Comparison of ENCODE assay signal across 8 mouse cellular contexts in the genomic region with DNA sequence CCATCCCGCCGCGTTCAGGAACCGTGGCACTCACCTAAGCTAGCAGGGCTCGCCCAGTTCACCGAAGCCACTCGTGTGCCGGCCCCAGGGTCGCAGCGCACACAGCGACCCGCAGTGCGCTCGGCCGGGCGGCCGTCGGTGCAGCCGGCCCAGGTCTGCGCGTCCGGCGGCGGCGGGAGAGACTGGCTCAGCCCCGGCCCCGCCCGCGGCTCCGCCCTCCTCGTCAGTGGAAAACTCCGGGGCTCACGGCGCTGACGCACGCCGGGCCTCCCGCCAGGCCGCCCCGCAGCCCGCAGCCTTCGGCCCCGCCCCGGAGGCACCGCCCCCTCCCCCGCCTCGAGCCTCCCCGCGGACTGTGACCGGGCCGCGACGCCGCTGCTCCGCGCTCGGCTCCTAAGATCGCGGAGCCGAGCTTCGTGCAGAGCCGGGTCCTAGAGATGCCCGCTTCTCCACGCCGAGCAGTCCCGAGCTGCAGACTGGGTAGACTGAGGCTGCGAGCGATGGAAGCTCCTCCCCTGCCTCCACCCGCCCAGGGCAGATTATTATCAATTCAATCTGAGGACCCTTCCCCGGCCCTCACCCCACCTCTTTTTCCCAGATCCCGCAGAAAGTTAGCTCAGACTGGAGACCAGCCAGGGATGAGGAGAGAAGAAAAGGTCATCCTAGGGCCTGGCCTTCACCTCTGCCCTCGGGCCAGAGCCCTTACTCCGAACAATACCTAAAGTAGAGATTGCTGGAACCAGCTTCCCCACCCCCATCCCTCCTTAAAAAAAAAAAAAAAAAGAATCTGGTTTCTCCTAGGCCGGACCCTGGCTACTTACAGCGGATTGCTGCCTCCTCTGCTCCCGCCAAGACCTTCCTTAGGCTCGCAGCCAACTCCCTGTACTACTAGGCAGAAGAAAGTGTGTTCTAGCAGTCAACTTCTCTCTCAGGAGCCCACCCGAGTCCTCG. TPM values are rescaled to one million over a fixed set of nuclear protein-coding genes. Genes with fewer than 3 reads are reported as not detected.
DNase-seq lines count a peak whose midpoint lies in the region; ATAC-seq and TF ChIP-seq lines count a peak whose summit lies in the region.

No protein-coding gene starts in this region.

- DNase-seq in 3T3-L1 (ENCODE audit: low read depth, low spot score), result peak; percentile 74
- peak; percentile 97 for DNase-seq in adrenal gland, postnatal 14 days
- DNase-seq in embryonic facial prominence, embryonic 10.5 days (ENCODE audit: low spot score), result peak; percentile 90
- DNase-seq in heart, adult 2 months, result peak; percentile 97
- DNase-seq in kidney, adult 2 months, result peak; percentile 96
- DNase-seq in liver, adult 2 months (ENCODE audit: extremely low read depth, low read depth, low spot score), result peak; percentile 65
- DNase-seq in spleen, postnatal 14 days (ENCODE audit: low spot score in 2 of 2), result peak; percentile 72 to 73

- no peaks in the 10 kb centered on the region for H3K36me3 ChIP-seq in embryonic facial prominence, embryonic 10.5 days (replicated peaks)
- H3K36me3 ChIP-seq in heart, adult 2 months (ENCODE audit: control insufficient read depth, insufficient read depth, low read length), result peaks cover 3% of the 10 kb centered on the region; the same call in 1 of the 2 replicates
- H3K36me3 ChIP-seq in kidney, adult 2 months (ENCODE audit: control insufficient read depth, insufficient read depth, low read length), result no peaks in the 10 kb centered on the region
- H3K36me3 ChIP-seq in liver, adult 2 months (ENCODE audit: control insufficient read depth, insufficient read depth, low read length), result no peaks in the 10 kb centered on the region

- under 1% methylated on average over 79 of the region's 79 CpGs for WGBS in embryonic facial prominence, embryonic 10.5 days
- 3% methylated on average over 69 of the region's 79 CpGs for WGBS in heart, adult 2 months
- WGBS in kidney, adult 2 months, result 3% methylated on average over 77 of the region's 79 CpGs
- WGBS in liver, adult 2 months, result 3% methylated on average over 73 of the region's 79 CpGs

- TF ChIP-seq EP300 in heart, adult 2 months (IDR thresholded peaks at IDR 0.05; ENCODE audit: insufficient read depth, low read depth, low read length), result 0 out of 2 replicates have a peak, but pooled peaks have one; percentile 9

- ATAC-seq in monocyte, adult 5-6 weeks (replicated peaks; ENCODE audit: insufficient number of reproducible peaks, low FRiP score, low TSS enrichment, poor library complexity, severe bottlenecking), result peak; percentile 23; the same call in 1 of the 2 replicates

- 0 out of 2 replicates have a peak, but pooled peaks cover 2% of the 10 kb centered on the region for H3K79me2 ChIP-seq in heart, adult 2 months (replicated peaks; ENCODE audit: control insufficient read depth, insufficient read depth, low read length)
- peaks cover 41% of the 10 kb centered on the region for H3K79me2 ChIP-seq in liver, adult 2 months (ENCODE audit: control insufficient read depth, insufficient read depth, low read length)

- H3K27me3 ChIP-seq in embryonic facial prominence, embryonic 10.5 days (replicated peaks; ENCODE audit: low read depth, poor library complexity, severe bottlenecking), result no peaks in the 10 kb centered on the region
- H3K27me3 ChIP-seq in heart, adult 2 months (ENCODE audit: control insufficient read depth, insufficient read depth, low read length), result no peaks in the 10 kb centered on the region
- no peaks in the 10 kb centered on the region for H3K27me3 ChIP-seq in kidney, adult 2 months (replicated peaks; ENCODE audit: control insufficient read depth, insufficient read depth, low read length)
- H3K27me3 ChIP-seq in liver, adult 2 months (ENCODE audit: control insufficient read depth, insufficient read depth, low read length), result no peaks in the 10 kb centered on the region

- peak overlapping the region; percentile 78 for H3K4me3 ChIP-seq in embryonic facial prominence, embryonic 10.5 days
- peak overlapping the region; percentile 95 for H3K4me3 ChIP-seq in heart, adult 2 months
- peak overlapping the region; percentile 96 for H3K4me3 ChIP-seq in kidney, adult 2 months (ENCODE audit: insufficient read depth, low read depth, low read length)
- H3K4me3 ChIP-seq in liver, adult 2 months (ENCODE audit: insufficient read depth, low read depth, low read length), result peak overlapping the region; percentile 100

- no peaks in the 10 kb centered on the region for H3K9me3 ChIP-seq in embryonic facial prominence, embryonic 10.5 days

- peak overlapping the region; percentile 93 for H3K27ac ChIP-seq in embryonic facial prominence, embryonic 10.5 days (replicated peaks)
- H3K27ac ChIP-seq in heart, adult 2 months, result peak overlapping the region; percentile 99
- H3K27ac ChIP-seq in kidney, adult 2 months (ENCODE audit: insufficient read depth, low read depth, low read length), result peak overlapping the region; percentile 84
- peak overlapping the region; percentile 99 for H3K27ac ChIP-seq in liver, adult 2 months (replicated peaks; ENCODE audit: insufficient read depth, low read depth, low read length)

- no peak for TF ChIP-seq CTCF in heart, adult 2 months (IDR thresholded peaks at IDR 0.05)
- no peak for TF ChIP-seq CTCF in kidney, adult 2 months (conservative IDR thresholded peaks at IDR 0.05; ENCODE audit: insufficient read depth, insufficient read length, low read depth, low read length)
- no peak for TF ChIP-seq CTCF in liver, adult 2 months (IDR thresholded peaks at IDR 0.05; ENCODE audit: low read depth, low read length)

- peak overlapping the region; percentile 99 for H3K9ac ChIP-seq in heart, adult 2 months (ENCODE audit: low read depth, low read length)
- peak overlapping the region; percentile 100 for H3K9ac ChIP-seq in liver, adult 2 months (ENCODE audit: low read depth, low read length)

- intact Hi-C loops in heart, adult 2 months (cut with DNase I), result loop anchor here (1.0 kb wide), 1 partner anchor 20 kb away; no protein-coding TSS in a partner anchor

- peaks cover 76% of the 10 kb centered on the region for H3K4me1 ChIP-seq in embryonic facial prominence, embryonic 10.5 days
- peaks cover 25% of the 10 kb centered on the region for H3K4me1 ChIP-seq in heart, adult 2 months (ENCODE audit: control insufficient read depth, insufficient read depth, low read length)
- H3K4me1 ChIP-seq in kidney, adult 2 months (ENCODE audit: control insufficient read depth, insufficient read depth, low read length), result peaks cover 39% of the 10 kb centered on the region
- H3K4me1 ChIP-seq in liver, adult 2 months (ENCODE audit: control insufficient read depth, insufficient read depth, low read length), result peaks cover 27% of the 10 kb centered on the region

- peak; percentile 91 for TF ChIP-seq POLR2A in heart, adult 2 months (IDR thresholded peaks at IDR 0.05; ENCODE audit: insufficient read depth, low read depth, low read length)
- TF ChIP-seq POLR2A in kidney, adult 2 months (IDR thresholded peaks at IDR 0.05; ENCODE audit: low read depth, low read length), result peak; percentile 96
- peak; percentile 98 for TF ChIP-seq POLR2A in liver, adult 2 months (IDR thresholded peaks at IDR 0.05; ENCODE audit: extremely low read depth, insufficient read depth, low read length)

RNA-seq across cellular contexts. Expression of a gene that starts 0.6 kb away (rescaled TPM):
- total RNA-seq in adrenal gland, postnatal 14 days (2021), result 17.8 and 24.5 TPM in 2 replicates
- 3.1 and 4.8 TPM in 2 replicates for polyA plus RNA-seq in embryonic facial prominence, embryonic 10.5 days (2016; fragmentation: Nextera tagmentation; extraction: Ambion mirVana)
- total RNA-seq in heart, adult 2 months (2021), result 10 to 100 TPM; 21.1 to 21.6 TPM
- polyA plus RNA-seq in heart, adult 2 months (2012; rRNA removed), result 23.6 and 28.7 TPM in 2 replicates
- polyA plus RNA-seq in kidney, adult 2 months (2012; rRNA removed), result 14.8 and 24.2 TPM in 2 replicates
- total RNA-seq in liver, adult 2 months (2014; rRNA removed), result 5.8 and 9.2 TPM in 2 replicates
- polyA plus RNA-seq in liver, adult 2 months (2012; rRNA removed), result 9.7 and 10.4 TPM in 2 replicates
- total RNA-seq in monocyte, adult 5-6 weeks (2017), result 46.8 to 67.3 TPM (median 52.6 TPM) in 3 replicates

RNA-seq across cellular contexts. Expression of a gene that starts 39.5 kb away (rescaled TPM):
- total RNA-seq in adrenal gland, postnatal 14 days (2021), result 0.22 and 0.30 TPM in 2 replicates
- polyA plus RNA-seq in embryonic facial prominence, embryonic 10.5 days (2016; fragmentation: Nextera tagmentation; extraction: Ambion mirVana), result 0.04 and 0.38 TPM in 2 replicates
- 100 to 1,000 TPM; 118 to 133 TPM for total RNA-seq in heart, adult 2 months (2021)
- polyA plus RNA-seq in heart, adult 2 months (2012; rRNA removed), result 55.5 and 72.8 TPM in 2 replicates
- 0.18 and 0.94 TPM in 2 replicates for polyA plus RNA-seq in kidney, adult 2 months (2012; rRNA removed)
- total RNA-seq in liver, adult 2 months (2014; rRNA removed), result under 0.01 and 0.09 TPM in 2 replicates
- polyA plus RNA-seq in liver, adult 2 months (2012; rRNA removed), result 0.11 TPM in 2 replicates
- total RNA-seq in monocyte, adult 5-6 weeks (2017), result 0.76 to 2.0 TPM (median 1.7 TPM) in 3 replicates

RNA-seq across cellular contexts. Expression of a gene that starts 46.5 kb away (rescaled TPM):
- 0.11 TPM in 2 replicates for total RNA-seq in adrenal gland, postnatal 14 days (2021)
- 0.43 and 0.47 TPM in 2 replicates for polyA plus RNA-seq in embryonic facial prominence, embryonic 10.5 days (2016; fragmentation: Nextera tagmentation; extraction: Ambion mirVana)
- total RNA-seq in heart, adult 2 months (2021), result not detected
- 0.70 TPM in 1 of 2 replicates, not detected in the other for polyA plus RNA-seq in heart, adult 2 months (2012; rRNA removed)
- 0.06 and 0.07 TPM in 2 replicates for polyA plus RNA-seq in kidney, adult 2 months (2012; rRNA removed)
- 0.07 TPM in 1 of 2 replicates, not detected in the other for total RNA-seq in liver, adult 2 months (2014; rRNA removed)
- not detected in 2 replicates for polyA plus RNA-seq in liver, adult 2 months (2012; rRNA removed)
- total RNA-seq in monocyte, adult 5-6 weeks (2017), result not detected in 3 replicates

RNA-seq across cellular contexts. Expression of a gene that starts 46.5 kb away (rescaled TPM):
- 17.0 and 22.3 TPM in 2 replicates for total RNA-seq in adrenal gland, postnatal 14 days (2021)
- 27.9 and 29.2 TPM in 2 replicates for polyA plus RNA-seq in embryonic facial prominence, embryonic 10.5 days (2016; fragmentation: Nextera tagmentation; extraction: Ambion mirVana)
- 10 to 100 TPM; 32.2 to 35.9 TPM for total RNA-seq in heart, adult 2 months (2021)
- polyA plus RNA-seq in heart, adult 2 months (2012; rRNA removed), result 16.8 and 25.0 TPM in 2 replicates
- polyA plus RNA-seq in kidney, adult 2 months (2012; rRNA removed), result 17.8 and 20.7 TPM in 2 replicates
- 10.9 and 11.5 TPM in 2 replicates for total RNA-seq in liver, adult 2 months (2014; rRNA removed)
- 18.1 and 20.7 TPM in 2 replicates for polyA plus RNA-seq in liver, adult 2 months (2012; rRNA removed)
- 1.2 to 1.9 TPM (median 1.8 TPM) in 3 replicates for total RNA-seq in monocyte, adult 5-6 weeks (2017)

Comparison
In these comparisons a context has a peak if more than half of its experiments do, and no peak if none do; other contexts are left out.
1. Peak in every context shown above with its lines: DNase-seq, ATAC-seq, H3K4me3 ChIP-seq and H3K27ac ChIP-seq.
2. RNA of a gene that starts 39.5 kb away (total RNA-seq): 118 to 133 TPM in heart, adult 2 months; 0.76 to 2.0 TPM in monocyte, adult 5-6 weeks, 0.22 to 0.30 TPM in adrenal gland, postnatal 14 days and under 0.01 to 0.09 TPM in liver, adult 2 months; every median in the first group is over 10 times any median in the second.